Mouse (Mus musculus): ENCODE results near the gene Plin2.
"Not testable (repeated sequence)": the region's sequence is repeated elsewhere in the genome, so short reads cannot be mapped to it uniquely, and the experiment has no call there.

DNA sequence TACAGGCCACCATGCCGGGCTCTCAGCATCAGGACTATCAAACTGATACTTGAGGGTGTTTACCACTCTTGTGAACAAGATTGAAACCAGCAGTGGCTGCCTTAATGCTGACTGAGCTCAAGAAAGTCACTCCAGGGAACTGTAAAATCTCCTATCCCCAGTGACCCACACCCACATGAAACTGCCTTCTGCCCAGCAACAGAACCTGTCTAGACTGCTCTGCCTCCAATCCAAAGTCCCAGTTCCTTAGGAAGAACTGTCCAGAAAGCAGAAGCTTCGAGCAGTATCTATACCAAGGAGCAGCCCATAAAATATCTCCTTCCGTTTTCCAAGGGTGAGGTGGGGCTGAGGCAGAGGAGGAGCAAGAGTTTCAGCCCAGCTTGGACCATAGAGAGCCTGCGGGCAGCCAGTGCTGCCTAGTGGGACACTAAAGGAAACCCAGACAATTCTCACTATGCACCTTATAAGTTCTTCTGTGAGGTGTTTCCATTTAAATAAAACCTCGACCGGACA, 563 bp downstream of the Plin2 start:
- TF ChIP-seq CTCF (IDR thresholded peaks at IDR 0.05; ENCODE audit: borderline replicate concordance, insufficient read depth, low read depth, low read length); POLR2A (IDR thresholded peaks at IDR 0.05; ENCODE audit: borderline replicate concordance, insufficient read depth, low read length): not testable (repeated sequence)
